Mouse (Mus musculus) layer of hippocampus, adult 9-10 months (tissue): Measurements from ENCODE around the gene Litaf.

Source experiments
- DNase-seq: peaks from one replicate; pipeline ENCODE4 v3.0.0; 2022; ENCODE audit warnings: low spot score

Litaf gene

DNA sequence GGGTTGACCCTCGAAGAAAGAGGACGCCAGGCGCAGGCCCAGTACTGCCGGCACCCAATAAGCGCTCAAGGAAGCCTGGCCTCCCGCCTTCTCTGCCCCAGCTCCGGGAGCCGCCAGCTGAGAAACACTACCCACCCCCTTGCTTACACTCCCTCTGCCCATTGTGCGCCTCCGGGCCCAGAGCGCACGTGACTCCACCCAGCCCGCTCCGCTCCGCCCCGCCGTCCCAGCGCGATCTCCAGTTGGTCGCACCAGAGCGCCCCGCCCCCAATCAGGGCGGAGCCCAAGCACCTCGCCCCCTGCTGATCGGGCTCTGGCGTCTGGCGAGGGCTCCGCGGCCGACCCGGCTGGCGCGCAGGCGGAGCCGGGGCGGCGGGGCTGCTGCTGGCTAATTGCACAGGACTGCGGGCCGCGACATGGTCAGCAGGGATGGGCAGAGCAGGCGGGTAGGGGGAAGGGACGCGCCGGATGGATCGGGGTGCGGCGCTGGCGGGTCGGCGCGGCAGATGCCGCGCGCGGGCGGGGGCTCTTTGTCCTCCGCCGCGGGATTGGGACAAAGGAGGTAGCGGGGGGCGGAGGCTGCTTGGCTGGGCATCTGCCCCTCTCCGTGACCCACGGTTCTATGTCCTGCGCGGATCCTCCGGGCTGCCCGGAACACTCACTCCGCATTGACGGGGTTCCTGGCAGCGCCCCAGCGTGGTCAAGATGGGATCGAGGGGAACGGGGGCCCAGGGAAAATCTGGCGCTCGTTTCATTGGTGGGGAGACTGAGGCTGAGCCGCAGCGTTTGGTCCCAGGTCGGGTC, at the start of gene Litaf:
Litaf (minus strand) TSS at position 129 of the 804 bp plus-strand sequence.
- peak; percentile 83 for DNase-seq

DNA sequence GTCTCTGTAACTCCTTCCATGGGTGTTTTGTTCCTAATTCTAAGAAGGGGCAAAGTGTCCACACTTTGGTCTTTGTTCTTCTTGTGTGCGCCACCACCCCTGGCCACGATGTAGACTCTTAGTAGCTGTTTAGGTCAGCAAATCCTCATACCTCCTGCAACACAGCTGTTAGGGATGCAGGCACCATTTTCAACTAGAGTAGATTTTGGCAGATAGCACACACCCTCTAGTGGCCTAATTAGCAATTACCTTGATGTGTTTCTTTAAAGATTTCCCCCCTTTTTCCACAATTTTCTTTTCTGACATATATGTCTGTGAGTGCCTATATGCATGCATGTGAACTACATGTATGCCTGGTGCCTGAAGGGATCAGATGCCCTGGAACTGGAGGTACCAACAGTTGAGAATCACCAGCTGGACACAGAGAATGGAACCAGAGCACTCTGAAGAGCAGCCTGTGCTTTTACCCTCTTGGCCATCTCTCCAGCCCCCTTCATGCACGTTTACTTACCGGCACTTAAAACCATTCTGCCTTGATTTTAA, 43.3 kb upstream of the Litaf start:
- DNase-seq, result no peak

DNA sequence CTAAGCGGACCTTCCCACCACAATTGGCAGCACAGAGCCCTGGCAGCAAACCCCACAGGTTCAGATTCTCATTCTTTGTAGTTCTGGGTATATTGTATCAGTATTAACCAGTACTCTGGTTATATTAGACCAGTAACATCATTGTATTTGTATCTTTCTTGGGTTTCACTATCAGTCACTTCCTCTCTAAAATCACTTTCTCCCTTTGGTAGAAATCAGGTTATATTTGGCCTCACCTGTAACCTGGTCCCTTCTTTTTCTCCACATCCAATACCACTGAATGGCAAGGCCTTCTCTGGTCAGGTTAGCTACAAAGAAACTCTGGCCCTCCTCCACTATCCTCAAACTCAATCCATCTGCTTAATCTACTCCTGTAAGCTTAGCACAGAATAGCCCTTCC, 38.9 kb upstream of the Litaf start:
- DNase-seq, result no peak

DNA sequence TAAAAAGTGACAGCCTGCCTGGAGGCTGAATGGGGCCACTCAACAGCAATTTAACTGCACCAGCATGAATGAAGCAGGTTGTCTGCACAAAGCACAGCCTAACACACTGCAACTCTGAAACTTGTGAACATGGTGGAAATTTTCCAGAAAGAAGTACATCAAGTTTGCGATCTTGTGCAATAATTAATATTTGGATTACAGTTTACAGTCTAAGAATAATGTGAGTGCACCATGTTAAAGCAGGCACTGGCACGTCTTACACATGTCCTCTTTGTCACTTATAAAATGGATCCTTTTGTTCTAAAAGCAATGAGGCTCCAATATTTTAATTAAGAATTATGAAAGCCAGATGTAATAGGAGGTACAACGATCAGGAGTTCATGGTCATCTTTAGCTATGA, 31.3 kb upstream of the Litaf start:
- DNase-seq, result no peak

DNA sequence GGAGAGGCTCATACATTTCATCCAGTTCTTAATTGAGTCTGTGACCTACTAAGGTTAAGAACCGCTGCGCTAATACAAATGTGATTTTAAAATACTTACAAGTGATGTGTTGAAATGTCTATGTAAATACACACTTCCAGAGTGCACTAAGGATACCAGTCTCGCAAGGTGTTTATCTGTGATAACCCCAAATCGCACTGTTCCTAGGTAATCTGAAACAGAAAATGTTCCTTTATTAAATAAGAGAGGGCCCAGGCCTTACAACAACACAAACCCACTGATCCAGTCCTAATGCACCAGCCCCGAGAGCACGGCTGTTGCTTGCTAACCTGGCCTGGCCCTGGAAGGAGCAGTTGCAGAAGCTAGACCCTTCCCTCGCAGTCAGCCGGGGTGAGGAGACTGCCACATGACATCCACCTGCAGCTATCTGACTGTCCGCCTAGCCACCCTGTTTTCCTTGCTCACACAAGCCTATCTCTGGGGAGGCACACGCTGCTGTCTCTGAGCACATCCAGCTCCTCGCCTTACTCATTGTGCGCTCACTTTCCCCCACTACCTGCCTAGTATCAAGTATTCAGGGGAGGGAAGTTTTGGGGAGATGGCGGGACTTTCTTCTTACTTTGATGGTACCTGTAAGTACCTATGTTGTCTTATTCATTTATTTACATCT, 27.9 kb upstream of the Litaf start:
- no peak for DNase-seq

DNA sequence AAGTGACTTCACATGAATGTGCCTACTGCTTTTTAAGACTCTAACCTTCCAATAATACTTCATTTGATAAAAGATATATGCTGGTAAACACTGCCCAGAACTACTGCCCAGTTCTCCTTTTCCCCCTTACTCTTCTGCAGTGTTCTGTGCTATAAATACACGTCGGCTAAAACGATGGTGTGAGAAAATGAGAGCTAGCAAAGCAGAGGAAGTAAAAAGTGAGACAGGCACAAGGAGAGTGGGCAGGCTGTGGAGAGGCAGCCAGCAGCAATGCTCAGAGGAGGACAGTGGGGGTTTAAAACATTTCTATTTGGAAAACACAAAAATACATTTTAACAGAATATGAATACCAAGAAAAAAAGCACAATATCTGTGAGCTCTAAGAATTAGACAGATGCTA, 26.6 kb upstream of the Litaf start:
- DNase-seq, result peak; percentile 49

DNA sequence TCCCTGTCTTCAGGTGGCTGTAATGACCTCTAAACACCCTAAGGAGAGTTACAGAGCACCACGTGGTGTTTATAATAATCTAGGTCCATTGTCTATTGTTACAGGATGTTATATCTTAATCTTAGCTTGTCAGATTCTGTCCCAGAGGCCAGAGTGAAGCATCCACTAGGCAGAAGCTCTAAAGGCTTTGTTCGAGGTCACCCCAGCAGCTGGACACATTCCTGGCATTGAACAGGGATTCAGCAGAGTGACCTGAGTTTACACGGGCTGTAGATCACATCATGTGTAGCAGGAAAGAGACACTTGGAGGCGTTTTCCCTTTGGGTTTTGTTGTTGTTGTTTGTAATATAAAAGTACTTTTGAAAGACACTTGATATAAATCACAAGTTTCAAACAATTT, 26.1 kb upstream of the Litaf start:
- DNase-seq, result no peak

DNA sequence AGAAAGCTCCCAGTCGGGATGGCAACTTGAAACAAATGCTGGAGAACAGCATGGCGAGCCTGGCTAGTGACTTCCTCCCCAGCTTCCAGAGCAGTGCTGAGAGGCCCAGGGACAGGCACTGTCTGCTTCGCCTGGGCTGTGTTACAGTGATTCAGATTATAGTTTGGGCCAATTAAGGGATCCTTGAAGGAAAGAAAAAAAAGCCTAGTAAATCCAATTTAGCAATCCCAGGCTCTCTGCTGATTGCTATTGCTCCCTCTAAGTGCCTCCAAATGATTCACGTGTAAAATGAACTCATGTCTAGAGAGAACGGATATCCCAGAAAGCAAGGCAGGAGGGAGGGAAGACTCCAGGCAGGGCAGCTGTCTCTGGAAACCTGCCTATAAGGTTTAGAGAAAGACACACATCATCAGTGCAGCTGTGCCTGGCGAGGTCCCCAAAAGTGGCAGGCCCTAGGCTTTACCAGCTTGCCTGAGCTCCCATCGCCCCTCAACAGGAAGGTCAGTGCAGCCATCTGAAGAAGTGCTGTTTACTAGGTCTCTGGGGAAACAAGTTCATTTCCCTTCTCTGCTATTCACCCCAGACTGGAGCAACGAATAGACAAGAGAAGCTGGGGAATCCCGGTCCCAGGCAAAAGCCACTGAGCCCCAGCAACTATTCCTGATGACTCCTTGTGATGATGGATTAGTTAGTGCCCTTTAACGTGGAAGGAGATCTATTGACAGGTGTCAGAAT, 25.0 kb upstream of the Litaf start:
- DNase-seq, result no peak

DNA sequence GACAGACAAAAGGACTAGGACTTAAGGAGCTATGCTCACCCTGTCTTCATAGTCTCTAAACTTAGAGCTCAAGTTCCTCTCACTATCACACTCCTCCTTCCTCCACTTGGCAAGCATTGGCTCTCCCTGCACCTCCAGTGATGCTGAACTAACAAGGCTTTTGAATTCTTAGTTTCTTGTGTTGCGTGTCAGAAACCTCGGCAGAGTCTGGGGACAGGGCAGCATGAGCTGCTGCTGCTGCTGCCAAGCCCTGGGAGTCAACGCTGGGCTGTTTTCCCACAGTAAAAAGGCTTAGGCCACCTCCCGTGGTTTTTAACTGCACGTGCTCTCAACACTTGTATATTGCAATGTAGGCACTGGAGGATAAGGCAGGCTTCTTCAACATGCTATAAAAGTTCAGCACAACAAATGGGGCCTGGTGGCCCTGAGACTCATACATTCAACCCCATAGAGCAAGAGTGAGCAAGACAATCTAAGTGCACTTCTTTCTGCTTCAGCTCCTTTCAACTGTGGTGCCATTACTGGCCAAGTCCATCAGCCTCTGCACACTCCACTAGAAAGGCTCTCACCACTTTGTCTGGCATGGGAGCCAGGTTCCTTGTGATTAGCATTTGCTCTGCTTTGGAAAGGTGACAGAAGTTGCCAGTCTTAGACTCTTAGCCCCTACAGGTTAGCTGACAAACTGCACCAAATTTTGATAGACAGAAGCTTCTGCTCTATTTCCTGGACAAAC, 21.1 kb upstream of the Litaf start:
- no peak for DNase-seq

DNA sequence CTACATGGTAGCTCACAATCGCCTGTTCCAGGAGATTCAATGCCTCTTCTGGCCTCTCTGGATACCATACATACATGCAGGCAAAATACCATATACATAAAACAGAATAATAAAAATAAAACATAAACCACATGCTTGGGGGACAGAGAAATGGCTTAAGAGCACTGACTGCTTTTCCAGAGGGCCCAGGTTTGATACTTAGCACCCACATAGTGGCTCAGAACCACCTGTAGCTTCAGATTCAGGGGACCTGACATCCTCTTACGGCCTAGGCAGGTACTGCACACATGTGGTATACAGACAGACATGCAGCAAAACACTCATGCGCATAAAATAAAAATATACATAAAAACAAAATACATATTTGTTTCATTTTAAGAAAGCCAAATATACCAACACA, 20.3 kb upstream of the Litaf start:
- no peak for DNase-seq

DNA sequence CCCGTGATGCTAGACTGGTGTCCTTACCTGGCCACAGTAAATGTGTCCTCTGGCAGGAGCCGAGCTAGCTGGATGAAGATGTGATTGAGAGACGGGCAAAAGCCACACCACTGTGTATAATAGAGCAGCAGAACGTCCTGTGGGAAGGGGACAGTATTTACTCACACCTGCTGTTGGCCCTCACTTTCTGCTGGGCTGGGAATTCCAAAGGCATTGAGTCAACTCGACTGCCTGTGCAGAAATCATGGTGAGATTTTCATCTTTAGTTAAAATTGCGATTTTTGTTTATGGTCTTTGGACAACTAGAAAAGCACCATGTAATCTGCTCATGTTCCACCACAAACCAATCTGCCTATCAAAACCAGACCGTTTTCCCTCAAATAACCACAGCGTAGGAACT, 18.2 kb upstream of the Litaf start:
- DNase-seq, result no peak

DNA sequence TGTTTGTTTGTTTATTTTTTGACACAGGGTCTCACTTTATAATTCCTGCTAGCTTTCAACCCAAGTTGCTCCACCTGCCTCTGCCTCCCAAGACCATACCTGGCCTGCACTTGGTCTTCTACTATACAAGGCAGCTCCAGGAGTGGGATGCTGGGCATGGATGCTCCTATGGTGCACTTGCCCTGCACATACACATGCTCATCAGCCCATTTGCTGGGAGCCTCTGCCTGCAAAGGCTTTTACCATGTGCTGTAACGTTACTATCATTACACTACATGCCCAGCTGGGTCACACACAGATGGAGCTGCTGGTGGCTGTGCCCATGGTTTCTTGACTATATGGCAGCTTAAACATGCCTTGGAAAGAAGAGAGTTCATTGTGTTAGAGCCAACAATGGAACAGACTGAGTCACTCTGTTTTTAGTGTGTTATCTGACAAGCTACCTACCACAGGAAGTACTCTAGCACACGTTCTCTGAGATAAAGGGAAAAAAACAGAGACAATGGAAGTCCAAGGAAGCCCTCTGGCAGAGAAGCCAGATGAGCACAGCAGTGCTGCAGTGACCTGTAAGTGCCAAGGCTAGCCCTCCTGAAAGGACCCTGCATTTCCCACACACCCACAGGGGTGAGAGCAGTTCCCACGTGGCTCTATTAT, 12.4 kb upstream of the Litaf start:
- DNase-seq, result no peak

DNA sequence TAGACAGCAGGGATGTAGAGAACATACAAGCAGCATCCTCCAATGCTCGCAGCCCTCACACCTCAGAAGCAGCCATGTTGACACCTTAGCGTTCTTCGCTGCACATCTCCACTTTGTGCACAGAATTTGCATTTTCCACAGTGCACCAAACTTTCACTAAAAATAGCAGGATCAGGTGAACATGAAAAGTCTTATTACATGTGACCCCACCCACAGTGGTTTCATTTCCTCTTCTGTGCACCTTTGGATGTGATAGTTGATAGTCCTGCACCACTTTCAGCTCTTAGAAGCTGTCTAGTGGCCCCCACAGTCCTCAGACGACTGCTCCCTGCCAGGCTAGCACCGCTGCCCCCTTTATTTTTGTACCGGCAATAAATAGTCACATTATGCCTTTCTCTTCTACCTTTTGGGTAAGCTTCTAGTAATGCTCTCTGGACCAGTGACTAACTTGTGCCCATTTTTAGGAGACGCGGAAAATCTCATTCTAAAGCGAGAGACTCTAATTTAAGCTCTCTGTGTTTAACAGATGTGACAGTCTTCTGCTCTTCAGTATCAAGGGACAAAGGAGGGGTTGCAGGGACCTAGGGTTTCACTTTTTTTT, 11.7 kb upstream of the Litaf start:
- DNase-seq, result no peak

DNA sequence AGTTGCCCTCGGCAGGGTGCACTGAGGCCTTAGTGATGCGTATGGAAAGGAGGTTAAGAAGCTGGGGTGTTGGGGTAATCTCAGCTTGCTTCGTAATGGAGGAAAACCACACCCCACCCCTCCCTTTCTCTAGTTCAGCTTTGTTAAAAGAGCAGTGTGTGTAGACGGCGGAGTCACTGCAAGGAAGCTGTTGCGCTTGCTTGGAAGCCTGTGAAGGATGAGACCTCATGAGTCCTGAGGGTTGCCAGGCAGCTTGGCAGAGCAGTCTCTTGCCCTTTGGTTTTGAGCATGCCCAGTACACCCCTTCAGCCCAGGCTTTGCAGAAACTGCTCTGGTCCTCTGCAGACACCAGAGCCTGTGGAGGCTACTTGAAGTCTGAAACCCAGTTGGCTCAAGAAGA, 7.1 kb upstream of the Litaf start:
- DNase-seq, result no peak

DNA sequence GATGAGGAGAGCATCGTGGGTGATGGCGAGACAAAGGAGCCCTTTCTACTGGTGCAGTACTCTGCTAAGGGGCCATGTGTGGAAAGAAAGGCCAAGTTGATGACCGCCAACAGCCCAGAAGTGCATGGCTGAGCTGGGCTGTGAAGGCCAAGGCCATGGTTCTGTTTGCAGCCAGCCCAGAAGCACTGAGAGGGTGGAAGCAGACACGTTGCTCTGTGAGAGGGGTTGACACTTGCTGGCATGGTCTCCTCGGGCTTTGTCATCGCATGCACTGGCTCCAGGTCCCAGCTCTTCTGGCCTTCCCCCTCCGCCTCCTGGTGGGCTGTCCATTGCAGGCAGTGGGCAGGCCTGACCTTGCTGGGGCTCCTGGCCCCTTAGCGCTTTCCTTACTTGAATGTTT, 6.5 kb upstream of the Litaf start:
- DNase-seq, result no peak

DNA sequence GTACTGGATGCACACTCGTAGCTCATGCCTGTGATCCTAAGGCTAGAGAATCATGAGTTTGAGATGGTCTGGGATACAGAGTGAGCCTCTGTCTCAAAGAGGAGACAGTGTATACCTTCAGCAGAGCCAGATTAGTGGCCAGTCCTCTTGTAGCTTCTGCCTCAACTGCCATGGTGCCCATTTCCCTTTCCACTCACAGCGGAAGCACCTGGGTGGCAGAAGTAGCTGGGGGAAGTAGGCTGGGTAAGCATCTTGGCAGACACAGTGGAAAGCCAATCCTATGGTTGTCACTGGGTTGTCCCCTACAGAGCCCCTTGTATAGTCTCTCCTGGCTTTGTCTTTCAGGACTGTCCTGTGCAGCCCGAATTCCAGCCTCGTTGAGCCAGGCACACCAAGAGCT, 5.9 kb upstream of the Litaf start:
- no peak for DNase-seq

DNA sequence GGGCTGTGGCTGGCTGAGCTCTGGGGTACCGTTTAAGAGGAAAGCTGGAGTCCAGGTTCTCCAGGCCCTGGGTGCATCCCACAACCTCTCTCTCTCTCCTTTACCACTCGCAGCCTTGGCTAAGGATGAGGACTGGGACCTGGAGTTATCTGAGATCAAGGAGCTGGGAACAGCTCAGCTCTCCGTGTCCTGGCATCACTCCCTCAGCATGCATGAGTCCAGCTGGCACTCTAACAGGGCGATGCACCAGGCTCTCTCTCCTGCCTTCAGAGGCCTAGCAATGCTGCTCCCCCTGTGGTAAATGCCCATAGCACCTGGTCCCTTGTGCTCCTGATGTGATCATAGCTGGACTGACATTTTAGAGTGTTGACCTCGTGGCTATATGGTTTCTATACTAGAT, 5.2 kb upstream of the Litaf start:
- no peak for DNase-seq

DNA sequence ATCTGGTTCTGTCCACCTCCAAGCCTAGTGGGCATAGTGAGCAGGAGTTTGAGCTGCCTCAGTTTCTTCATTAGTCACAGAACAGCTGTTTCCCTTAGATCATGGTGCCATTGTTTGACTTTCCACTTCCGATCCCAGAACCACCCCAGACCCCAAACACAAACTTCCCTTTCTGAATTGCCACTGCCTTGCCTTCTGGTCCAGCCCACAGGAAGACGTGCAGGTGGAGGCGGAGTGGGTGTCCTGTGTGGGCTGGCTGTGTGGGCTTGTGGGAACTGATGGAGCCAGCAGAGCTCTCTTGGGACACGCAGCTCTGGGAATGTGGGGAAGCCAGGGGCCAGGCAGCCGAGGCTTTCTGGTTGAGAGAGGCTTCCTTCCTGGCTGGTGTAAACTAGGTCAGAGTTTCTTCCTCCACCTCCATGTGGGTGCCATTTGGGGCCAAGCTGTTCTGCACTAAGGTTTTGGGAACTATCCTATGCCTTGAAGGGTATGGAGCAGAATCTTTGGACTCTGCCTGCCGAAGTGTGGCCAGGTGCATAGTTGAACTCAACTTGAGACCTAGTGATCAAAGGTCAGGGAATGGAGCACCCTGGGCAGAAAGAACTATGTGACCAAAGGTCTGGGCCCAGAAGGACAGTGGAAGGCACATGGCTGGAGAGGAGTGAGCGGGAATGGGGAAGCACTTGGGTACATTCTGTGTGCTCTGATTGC, 3.9 kb upstream of the Litaf start:
- no peak for DNase-seq

DNA sequence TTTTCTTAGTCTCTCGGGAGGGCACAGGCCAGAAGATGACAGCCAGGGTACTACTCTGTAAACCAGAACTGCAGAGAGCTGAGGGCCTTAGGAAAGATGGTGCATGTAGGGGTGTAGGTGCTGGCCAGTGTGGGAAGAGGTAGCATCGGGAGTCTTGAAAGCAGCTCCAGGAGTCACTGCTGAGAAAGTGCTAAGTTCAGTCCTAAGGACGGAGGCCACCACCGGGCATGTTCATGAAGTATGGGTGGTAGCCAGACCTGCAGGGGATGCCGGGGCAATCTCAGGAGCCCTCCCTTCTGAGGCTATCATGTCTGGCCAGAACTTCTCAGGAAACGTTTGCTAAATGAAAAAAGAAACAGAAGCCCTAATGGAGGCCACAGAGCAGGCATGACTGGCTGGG, 3.3 kb upstream of the Litaf start:
- DNase-seq, result no peak

DNA sequence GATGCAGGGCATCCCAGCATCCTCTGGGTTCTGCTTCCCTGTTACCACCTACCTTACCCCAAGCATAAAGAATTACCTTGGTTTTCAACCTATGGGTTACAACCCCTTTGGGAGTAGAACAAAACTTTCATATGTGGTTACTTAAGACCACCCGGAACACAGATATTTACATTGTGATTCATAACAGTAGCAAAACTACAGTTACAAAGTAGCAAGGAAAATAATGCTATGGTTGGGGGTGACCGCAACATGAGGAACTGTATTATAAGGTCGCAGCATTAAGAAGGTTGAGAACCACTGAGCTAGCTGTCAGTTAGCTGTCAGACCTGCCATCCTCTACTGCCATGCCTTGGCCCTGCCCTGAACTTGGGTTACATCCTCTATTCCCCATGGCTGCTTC, 2.7 kb upstream of the Litaf start:
- no peak for DNase-seq

DNA sequence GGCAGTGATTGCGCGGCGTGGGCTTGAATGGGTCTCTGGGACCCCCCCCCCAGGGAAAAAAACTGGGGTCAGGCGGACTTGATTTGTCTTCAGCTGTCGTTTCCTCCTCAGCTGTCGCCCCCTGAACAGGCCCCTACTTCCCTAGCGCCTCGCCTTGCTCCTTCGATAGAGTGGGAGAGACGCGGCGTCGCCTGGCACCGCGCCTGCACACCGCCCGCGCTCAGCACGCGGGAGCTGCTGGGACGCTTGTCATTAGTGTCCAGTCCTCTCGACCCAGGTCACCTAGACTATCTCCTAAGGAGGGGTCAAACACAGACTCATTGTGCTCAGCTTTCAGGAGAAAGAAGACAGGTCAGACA, 855 bp upstream of the Litaf start:
- no peak for DNase-seq
